Mouse (Mus musculus) mouse embryonic stem cell (cell line): ENCODE measurements around the gene Slc23a2.

ENCODE experiments used
- in situ Hi-C, 2 experiments: fragments of 300-500 bp; cut with MboI; formaldehyde crosslinking; loops; 1 replicate in 1 of 2; 3 replicates in 1 of 2; pipeline ENCODE4 v1.14.3; 2019 to 2020; ENCODE audit warnings: low sequenced_read_pairs in 2 of 2, low pct_unique_long_range_greater_than_20kb in 1 of 2, mixed read lengths in 1 of 2; ENCODE audit not compliant: unreplicated experiment in 1 of 2

Slc23a2 gene

GRCm38 (mm10) chr2:132144971-132145691, at the start of gene Slc23a2:
TSS of gene Slc23a2 (minus strand) at chr2:132145108.
- in situ Hi-C loops: no loop called here

GRCm38 (mm10) chr2:132190602-132191161, 45.8 kb upstream of the Slc23a2 start:
- in situ Hi-C loops: no loop called here

- in situ Hi-C loops: no loop called here
Observed at GRCm38 (mm10) chr2:132183874-132184273, 39.0 kb upstream of the Slc23a2 start.

GRCm38 (mm10) chr2:132180463-132181205, 35.7 kb upstream of the Slc23a2 start:
- in situ Hi-C loops: no loop called here

GRCm38 (mm10) chr2:132179371-132179770, 34.5 kb upstream of the Slc23a2 start:
- in situ Hi-C loops: no loop called here

GRCm38 (mm10) chr2:132177406-132177805, 32.5 kb upstream of the Slc23a2 start:
- in situ Hi-C loops: no loop called here

GRCm38 (mm10) chr2:132176289-132176848, 31.5 kb upstream of the Slc23a2 start:
- in situ Hi-C loops: no loop called here

GRCm38 (mm10) chr2:132174048-132174447, 29.1 kb upstream of the Slc23a2 start:
- in situ Hi-C loops: no loop called here

- in situ Hi-C loops: no loop called here
Observed at GRCm38 (mm10) chr2:132171939-132172338, 27.0 kb upstream of the Slc23a2 start.

GRCm38 (mm10) chr2:132169150-132169549, 24.2 kb upstream of the Slc23a2 start:
- in situ Hi-C loops: loop anchor here in 1 of 2 experiments (5.0 kb wide), 1 partner anchor 113 kb away; no protein-coding TSS in a partner anchor

- in situ Hi-C loops: no loop called here
Observed at GRCm38 (mm10) chr2:132163626-132164025, 18.7 kb upstream of the Slc23a2 start.

- in situ Hi-C loops: no loop called here
Observed at GRCm38 (mm10) chr2:132157482-132157881, 12.6 kb upstream of the Slc23a2 start.

GRCm38 (mm10) chr2:132152670-132153069, 7.8 kb upstream of the Slc23a2 start:
- in situ Hi-C loops: no loop called here

GRCm38 (mm10) chr2:132151592-132151991, 6.7 kb upstream of the Slc23a2 start:
- in situ Hi-C loops: no loop called here

- in situ Hi-C loops: no loop called here
Observed at GRCm38 (mm10) chr2:132150926-132151325, 6.0 kb upstream of the Slc23a2 start.

GRCm38 (mm10) chr2:132146502-132146901, 1.6 kb upstream of the Slc23a2 start:
- in situ Hi-C loops: no loop called here

GRCm38 (mm10) chr2:132143943-132144927, 673 bp downstream of the Slc23a2 start:
- in situ Hi-C loops: no loop called here

GRCm38 (mm10) chr2:132142606-132143005, 2.3 kb downstream of the Slc23a2 start:
- in situ Hi-C loops: no loop called here
